Mouse (Mus musculus): Measurements from ENCODE around the gene Akap11. TPM values are rescaled to one million over a fixed set of nuclear protein-coding genes. Genes with fewer than 3 reads are reported as not detected.

The Akap11 gene
- polyA plus RNA-seq, 1 experiment from 2014 or later = 32.1 TPM

DNA sequence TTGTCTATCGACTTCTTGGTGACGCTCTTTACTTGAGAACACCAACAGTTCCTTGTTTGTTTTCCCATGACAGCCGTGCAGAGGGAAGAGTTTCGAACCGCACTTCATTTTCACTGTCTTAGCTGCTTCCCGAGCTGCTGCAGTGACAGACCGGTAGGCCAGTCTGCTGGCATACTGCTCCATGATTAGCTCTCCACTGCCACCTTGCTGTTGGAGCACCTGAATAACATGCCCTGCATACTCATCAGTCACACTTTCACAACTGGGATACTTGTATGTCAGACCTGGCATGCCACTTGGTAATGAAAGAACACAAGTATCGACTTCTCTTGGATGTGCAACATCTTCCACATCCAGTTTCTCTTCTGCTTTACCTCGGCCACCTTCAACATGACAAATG is 25.9 kb downstream of the Akap11 start:
- H3K9me3 ChIP-seq (ENCODE audit: control insufficient read depth, low read length) = no peaks in the 10 kb centered on the region
- H3K27ac ChIP-seq (ENCODE audit: low read depth, low read length) = no peak overlapping the region
- no peaks in the 10 kb centered on the region for H3K4me1 ChIP-seq (ENCODE audit: control insufficient read depth, insufficient read depth, low read depth, low read length)
- H3K4me2 ChIP-seq (ENCODE audit: low read length) = no peak overlapping the region
- H3K27me3 ChIP-seq (replicated peaks; ENCODE audit: control insufficient read depth, insufficient read depth, low read length) = no peaks in the 10 kb centered on the region
- 0 out of 2 replicates have a peak, but pooled peaks have one; percentile 65 for ATAC-seq
- no peak overlapping the region for H3K9ac ChIP-seq (ENCODE audit: low read depth, low read length)
- H3K36me3 ChIP-seq (ENCODE audit: control insufficient read depth, insufficient read depth, low read length) = peaks cover 41% of the 10 kb centered on the region
- WGBS = 74% methylated on average over 9 of the region's 9 CpGs
- H3K4me3 ChIP-seq (ENCODE audit: low read length) = no peak overlapping the region

DNA sequence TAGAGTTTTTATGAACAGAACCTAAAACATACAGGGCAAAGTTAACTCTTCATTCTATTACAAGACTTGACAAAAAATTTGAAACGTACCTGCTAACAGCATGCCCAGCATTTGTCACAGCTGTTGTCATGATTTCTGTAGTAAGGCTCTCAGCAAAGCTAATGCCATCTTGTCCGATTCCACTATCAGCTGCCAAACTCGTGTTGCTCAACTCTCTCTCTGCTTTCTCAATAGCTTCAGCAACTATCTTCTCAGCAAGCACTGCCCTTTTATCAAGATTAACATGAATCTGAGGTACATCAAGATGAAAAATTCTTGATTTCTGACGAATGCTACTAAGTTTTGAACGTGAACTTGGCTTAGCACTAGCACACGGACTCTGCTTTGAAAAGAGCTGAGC is 26.8 kb downstream of the Akap11 start:
- no peak overlapping the region for H3K27ac ChIP-seq (ENCODE audit: low read depth, low read length)
- no peak overlapping the region for H3K4me2 ChIP-seq (ENCODE audit: low read length)
- no peaks in the 10 kb centered on the region for H3K9me3 ChIP-seq (ENCODE audit: control insufficient read depth, low read length)
- H3K9ac ChIP-seq (ENCODE audit: low read depth, low read length) = no peak overlapping the region
- no peaks in the 10 kb centered on the region for H3K27me3 ChIP-seq (replicated peaks; ENCODE audit: control insufficient read depth, insufficient read depth, low read length)
- no peaks in the 10 kb centered on the region for H3K4me1 ChIP-seq (ENCODE audit: control insufficient read depth, insufficient read depth, low read depth, low read length)
- no peak overlapping the region for H3K4me3 ChIP-seq (ENCODE audit: low read length)
- H3K36me3 ChIP-seq (ENCODE audit: control insufficient read depth, insufficient read depth, low read length) = peaks cover 47% of the 10 kb centered on the region
- WGBS = 95% methylated on average over 6 of the region's 6 CpGs
- no peak for ATAC-seq

DNA sequence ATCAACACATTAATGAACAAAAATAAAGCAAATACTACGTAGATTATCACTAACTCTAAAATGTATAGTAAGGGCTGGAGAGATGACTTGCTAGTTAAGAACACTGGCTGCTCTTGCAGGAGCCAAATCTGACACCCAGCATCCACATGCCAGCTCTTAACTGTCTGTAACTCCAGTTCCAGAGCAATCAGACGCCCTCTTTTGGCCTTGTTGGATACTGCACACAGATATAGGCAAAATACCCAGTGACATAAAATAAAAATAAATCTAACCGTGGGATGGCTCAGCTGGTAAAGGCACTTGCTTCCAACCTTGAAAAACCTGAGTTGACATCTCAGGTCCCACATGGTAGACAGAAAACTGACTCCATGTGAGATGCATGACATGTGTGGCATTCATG is 36.0 kb downstream of the Akap11 start:
- no peaks in the 10 kb centered on the region for H3K4me1 ChIP-seq (ENCODE audit: control insufficient read depth, insufficient read depth, low read depth, low read length)
- H3K9me3 ChIP-seq (ENCODE audit: control insufficient read depth, low read length) = no peaks in the 10 kb centered on the region
- no peak for ATAC-seq
- no peak overlapping the region for H3K4me3 ChIP-seq (ENCODE audit: low read length)
- no peak overlapping the region for H3K27ac ChIP-seq (ENCODE audit: low read depth, low read length)
- no peak overlapping the region for H3K9ac ChIP-seq (ENCODE audit: low read depth, low read length)
- WGBS = 77% methylated on average over 3 of the region's 3 CpGs
- no peaks in the 10 kb centered on the region for H3K27me3 ChIP-seq (replicated peaks; ENCODE audit: control insufficient read depth, insufficient read depth, low read length)
- H3K4me2 ChIP-seq (ENCODE audit: low read length) = no peak overlapping the region
- H3K36me3 ChIP-seq (ENCODE audit: control insufficient read depth, insufficient read depth, low read length) = peaks cover 22% of the 10 kb centered on the region; the same call in 1 of the 2 replicates

DNA sequence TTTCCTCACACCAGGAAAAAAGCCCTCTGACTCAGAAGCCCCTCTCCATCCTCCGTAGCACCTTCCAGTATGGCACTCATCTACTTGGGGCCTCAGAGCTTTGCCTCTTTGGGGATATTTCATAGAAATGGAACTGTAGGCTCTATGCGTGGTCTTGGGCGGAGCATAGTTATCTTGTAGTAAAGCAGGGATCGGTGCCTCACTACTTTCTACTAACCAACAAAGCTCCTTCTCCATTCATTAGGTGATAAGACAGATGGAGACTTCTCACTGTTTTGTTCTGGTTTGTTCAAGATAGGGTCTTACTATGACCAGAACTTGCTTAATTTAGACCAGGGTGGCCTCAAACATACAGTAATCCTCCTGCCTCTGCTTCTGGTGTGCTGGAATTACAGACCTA is 39.9 kb downstream of the Akap11 start:
- no peaks in the 10 kb centered on the region for H3K4me1 ChIP-seq (ENCODE audit: control insufficient read depth, insufficient read depth, low read depth, low read length)
- WGBS = 96% methylated on average over 4 of the region's 4 CpGs
- H3K9me3 ChIP-seq (ENCODE audit: control insufficient read depth, low read length) = no peaks in the 10 kb centered on the region
- no peak for ATAC-seq
- H3K4me3 ChIP-seq (ENCODE audit: low read length) = no peak overlapping the region
- H3K9ac ChIP-seq (ENCODE audit: low read depth, low read length) = no peak overlapping the region
- H3K27me3 ChIP-seq (replicated peaks; ENCODE audit: control insufficient read depth, insufficient read depth, low read length) = no peaks in the 10 kb centered on the region
- H3K27ac ChIP-seq (ENCODE audit: low read depth, low read length) = no peak overlapping the region
- no peak overlapping the region for H3K4me2 ChIP-seq (ENCODE audit: low read length)
- H3K36me3 ChIP-seq (ENCODE audit: control insufficient read depth, insufficient read depth, low read length) = peaks cover 16% of the 10 kb centered on the region; the same call in 1 of the 2 replicates

DNA sequence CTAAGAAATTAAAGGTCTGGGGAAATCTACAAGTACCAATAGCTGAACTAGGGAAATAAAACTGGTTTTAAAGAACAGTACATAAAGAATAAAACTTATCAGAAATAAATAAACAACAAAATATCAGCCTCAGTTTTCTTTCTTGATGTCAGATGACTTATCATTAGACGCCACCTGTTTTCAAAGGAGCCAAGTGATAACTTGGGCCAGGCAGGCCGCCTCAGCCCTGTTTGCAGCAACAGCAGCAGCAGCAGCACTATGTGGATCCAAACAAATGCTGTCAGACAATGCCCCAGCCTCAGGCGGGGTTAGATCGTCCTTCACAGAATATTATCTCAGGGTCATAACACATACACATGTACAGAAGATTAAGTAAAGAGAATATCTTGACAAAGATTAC is 41.4 kb downstream of the Akap11 start:
- Histone ChIP-seq H3K4me3 (ENCODE audit: low read length) (no peak overlapping the region), H3K4me2 (ENCODE audit: low read length) (no peak overlapping the region), H3K27ac (ENCODE audit: low read depth, low read length) (no peak overlapping the region), H3K9me3 (ENCODE audit: control insufficient read depth, low read length) (no peaks in the 10 kb centered on the region), H3K36me3 (ENCODE audit: control insufficient read depth, insufficient read depth, low read length) (peaks cover 15% of the 10 kb centered on the region; the same call in 1 of the 2 replicates), H3K9ac (ENCODE audit: low read depth, low read length) (no peak overlapping the region), H3K27me3 (replicated peaks; ENCODE audit: control insufficient read depth, insufficient read depth, low read length) (no peaks in the 10 kb centered on the region), H3K4me1 (ENCODE audit: control insufficient read depth, insufficient read depth, low read depth, low read length) (no peaks in the 10 kb centered on the region)
- no peak for ATAC-seq
- WGBS = 86% methylated on average over 4 of the region's 4 CpGs

DNA sequence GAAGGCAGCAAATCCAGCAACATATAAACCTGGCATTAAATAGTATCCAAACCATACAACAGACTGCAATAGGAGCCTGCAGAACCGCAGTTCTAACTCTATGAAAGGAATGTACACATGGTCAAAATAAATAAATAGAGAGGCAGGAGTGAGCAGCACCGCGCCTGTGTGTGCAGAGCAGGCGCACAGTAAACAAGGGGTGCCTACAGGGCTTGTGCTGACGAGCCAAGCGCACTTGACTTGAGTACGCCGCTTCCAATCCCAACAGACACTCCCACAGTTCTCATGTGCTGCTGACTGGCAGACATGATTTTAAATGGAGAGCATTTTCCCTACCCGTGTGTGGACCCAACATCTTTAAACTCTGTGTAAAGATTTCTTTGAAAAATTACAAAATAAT is 44.0 kb downstream of the Akap11 start:
- Histone ChIP-seq H3K27ac (ENCODE audit: low read depth, low read length) (no peak overlapping the region), H3K36me3 (ENCODE audit: control insufficient read depth, insufficient read depth, low read length) (peaks cover 7% of the 10 kb centered on the region; the same call in 1 of the 2 replicates), H3K9ac (ENCODE audit: low read depth, low read length) (no peak overlapping the region), H3K27me3 (replicated peaks; ENCODE audit: control insufficient read depth, insufficient read depth, low read length) (no peaks in the 10 kb centered on the region), H3K4me2 (ENCODE audit: low read length) (no peak overlapping the region), H3K4me1 (ENCODE audit: control insufficient read depth, insufficient read depth, low read depth, low read length) (no peaks in the 10 kb centered on the region), H3K9me3 (ENCODE audit: control insufficient read depth, low read length) (no peaks in the 10 kb centered on the region), H3K4me3 (ENCODE audit: low read length) (no peak overlapping the region)
- ATAC-seq = no peak
- WGBS = 84% methylated on average over 9 of the region's 9 CpGs

DNA sequence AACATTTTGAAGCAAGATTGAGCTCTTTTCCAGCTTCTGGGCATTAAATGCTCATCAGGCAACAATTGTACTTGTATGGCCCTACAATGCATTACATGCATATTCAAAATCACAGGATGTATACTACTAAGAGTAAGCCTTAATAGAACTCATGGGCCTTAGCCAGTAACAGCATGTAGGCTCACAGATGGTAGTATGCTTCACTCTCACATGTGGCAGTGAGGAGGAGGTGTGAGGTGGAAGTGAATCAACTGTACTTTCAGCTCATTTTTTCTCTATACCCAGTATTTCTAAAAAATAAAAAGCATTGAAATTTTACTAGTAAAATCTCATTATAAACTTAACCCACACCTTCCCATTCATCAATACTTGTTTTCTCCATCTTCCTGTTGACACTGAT is 45.2 kb downstream of the Akap11 start:
- H3K27me3 ChIP-seq (replicated peaks; ENCODE audit: control insufficient read depth, insufficient read depth, low read length) = no peaks in the 10 kb centered on the region
- no peak overlapping the region for H3K4me2 ChIP-seq (ENCODE audit: low read length)
- H3K27ac ChIP-seq (ENCODE audit: low read depth, low read length) = no peak overlapping the region
- H3K9me3 ChIP-seq (ENCODE audit: control insufficient read depth, low read length) = no peaks in the 10 kb centered on the region
- H3K9ac ChIP-seq (ENCODE audit: low read depth, low read length) = no peak overlapping the region
- H3K4me1 ChIP-seq (ENCODE audit: control insufficient read depth, insufficient read depth, low read depth, low read length) = no peaks in the 10 kb centered on the region
- H3K4me3 ChIP-seq (ENCODE audit: low read length) = no peak overlapping the region
- peaks cover 7% of the 10 kb centered on the region; the same call in 1 of the 2 replicates for H3K36me3 ChIP-seq (ENCODE audit: control insufficient read depth, insufficient read depth, low read length)
- ATAC-seq = no peak

DNA sequence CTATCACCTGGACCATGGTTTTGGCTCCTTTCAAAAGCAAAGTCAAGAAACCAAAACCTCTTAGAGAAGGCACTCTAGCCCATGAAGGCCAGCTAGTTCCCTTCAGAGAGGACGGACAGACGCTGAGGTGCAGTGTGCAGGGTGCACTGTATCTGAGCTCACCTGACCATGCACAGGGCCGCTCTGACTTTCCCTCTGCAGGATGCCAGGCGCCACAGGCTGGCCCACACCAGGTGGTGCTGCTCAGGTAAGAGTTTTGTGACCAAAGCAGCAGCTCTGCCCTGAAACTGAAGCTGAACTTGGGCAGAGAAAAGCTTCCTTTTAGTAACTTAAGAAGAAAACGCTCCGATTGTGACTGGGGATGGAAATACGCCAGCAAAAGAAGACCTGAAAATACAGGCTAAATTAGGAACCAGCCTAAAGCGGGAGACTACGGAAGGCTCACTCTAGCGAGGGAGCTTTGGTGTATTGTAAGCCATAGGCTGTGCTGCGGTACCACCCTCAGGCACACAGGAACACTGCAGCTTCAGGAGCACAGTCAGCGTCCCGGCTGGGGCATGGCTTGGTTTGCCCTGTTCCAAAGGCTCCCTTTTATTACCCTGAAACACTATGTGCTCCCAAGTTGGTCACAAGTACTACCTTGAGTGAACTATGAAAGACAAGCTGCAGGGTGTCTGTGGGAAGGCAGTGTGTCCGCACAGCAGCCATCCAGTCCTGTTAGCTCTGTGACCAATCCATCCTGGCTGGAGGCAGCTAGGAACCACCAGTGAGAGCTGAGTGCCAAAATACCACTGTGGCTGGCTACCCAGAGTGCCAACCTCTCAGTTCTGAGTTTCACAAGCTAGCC is 54.0 kb downstream of the Akap11 start:
- peak overlapping the region; percentile 28; the same call in 1 of the 2 replicates for H3K9ac ChIP-seq (ENCODE audit: low read depth, low read length)
- WGBS = 24% methylated on average over 14 of the region's 14 CpGs
- no peaks in the 10 kb centered on the region for H3K27me3 ChIP-seq (replicated peaks; ENCODE audit: control insufficient read depth, insufficient read depth, low read length)
- H3K4me3 ChIP-seq (ENCODE audit: low read length) = no peak overlapping the region
- no peak overlapping the region for H3K27ac ChIP-seq (ENCODE audit: low read depth, low read length)
- H3K36me3 ChIP-seq (ENCODE audit: control insufficient read depth, insufficient read depth, low read length) = no peaks in the 10 kb centered on the region
- H3K9me3 ChIP-seq (ENCODE audit: control insufficient read depth, low read length) = no peaks in the 10 kb centered on the region
- peak; percentile 99 for ATAC-seq
- H3K4me1 ChIP-seq (ENCODE audit: control insufficient read depth, insufficient read depth, low read depth, low read length) = peaks cover 4% of the 10 kb centered on the region
- H3K4me2 ChIP-seq (ENCODE audit: low read length) = peak overlapping the region; percentile 36; the same call in 1 of the 2 replicates

DNA sequence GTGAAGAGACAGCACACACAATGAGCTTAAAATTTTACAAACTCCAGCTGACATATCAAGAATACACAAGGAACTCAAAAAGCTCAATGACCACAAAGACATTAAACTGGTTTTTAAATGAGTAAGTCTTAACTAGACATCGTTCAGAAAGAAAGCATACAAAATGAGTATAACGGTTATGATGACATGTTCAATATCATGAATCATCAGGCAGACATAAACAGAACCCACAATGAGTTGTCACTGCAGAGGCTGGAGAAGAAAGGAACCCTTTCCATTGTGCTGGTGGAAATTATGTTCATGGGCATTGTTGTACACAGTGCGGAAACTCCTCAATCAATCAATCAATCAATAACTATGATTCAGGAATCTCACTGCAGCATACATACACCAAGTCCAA is 62.5 kb downstream of the Akap11 start:
- 91% methylated on average over 3 of the region's 3 CpGs for WGBS
- ATAC-seq = no peak
- Histone ChIP-seq H3K9ac (ENCODE audit: low read depth, low read length) (no peak overlapping the region), H3K27me3 (replicated peaks; ENCODE audit: control insufficient read depth, insufficient read depth, low read length) (no peaks in the 10 kb centered on the region), H3K36me3 (ENCODE audit: control insufficient read depth, insufficient read depth, low read length) (no peaks in the 10 kb centered on the region), H3K9me3 (ENCODE audit: control insufficient read depth, low read length) (0 out of 2 replicates have a peak, but pooled peaks cover 2% of the 10 kb centered on the region), H3K4me2 (ENCODE audit: low read length) (no peak overlapping the region), H3K4me1 (ENCODE audit: control insufficient read depth, insufficient read depth, low read depth, low read length) (no peaks in the 10 kb centered on the region), H3K4me3 (ENCODE audit: low read length) (no peak overlapping the region), H3K27ac (ENCODE audit: low read depth, low read length) (no peak overlapping the region)

All from hindbrain, embryonic 16.5 days (tissue).